Mouse (Mus musculus): Measurements from ENCODE around the gene Gm49318.

DNA sequence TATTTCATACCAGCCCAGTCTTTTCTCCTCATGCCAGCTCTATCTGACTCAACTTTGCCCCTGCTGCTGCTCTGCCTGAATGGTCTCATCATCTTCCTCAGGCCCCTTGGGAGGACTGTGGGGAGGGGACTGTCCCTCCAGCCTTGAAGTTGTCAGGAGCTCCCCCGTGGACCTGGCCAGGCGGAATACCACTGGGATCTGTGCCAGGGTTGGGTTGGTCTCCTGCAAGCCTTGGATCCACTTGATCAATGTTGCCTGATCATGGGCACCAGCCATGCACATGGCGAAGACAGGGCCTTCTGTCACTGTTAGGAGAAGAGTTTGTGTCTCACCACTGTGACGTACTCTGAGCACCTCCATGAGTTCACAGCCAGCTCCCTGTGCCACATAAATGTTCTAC is 1.2 kb upstream of the Gm49318 start:
- TF ChIP-seq CTCF (IDR thresholded peaks at IDR 0.05; ENCODE audit: borderline replicate concordance, extremely low read depth, insufficient read depth, insufficient read length), result no peak
- no peak for TF ChIP-seq POLR2A (IDR thresholded peaks at IDR 0.05; ENCODE audit: borderline replicate concordance, extremely low read depth, insufficient read depth, insufficient read length, poor library complexity, severe bottlenecking)

Data from brain, embryonic 14.5 days (tissue).